Mouse (Mus musculus) thymus, adult 2 months (tissue): ENCODE measurements at regions not wholly inside any gene's neighbourhood (a gene's known extent, or its start where the extent isn't known, plus 50 kb on each side); places are given as distances from the start of the nearest gene placed in this dataset.

ENCODE experiments used
- CTCF ChIP-seq: fragments of 200-500 bp; IDR thresholded peaks from 2 replicates; pipeline ENCODE4 v1.5.1; 2012; ENCODE audit warnings: mild to moderate bottlenecking, control low read depth, low read length, moderate library complexity, borderline replicate concordance; ENCODE audit not compliant: control insufficient read depth, poor library complexity, insufficient read depth; ENCODE audit errors: extremely low read depth
- POLR2A ChIP-seq: fragments of 200-500 bp; IDR thresholded peaks from 2 replicates; pipeline ENCODE4 v1.6.1; 2012; ENCODE audit warnings: mild to moderate bottlenecking, low read length, control low read depth, moderate library complexity; ENCODE audit not compliant: control insufficient read depth, poor library complexity, insufficient read depth; ENCODE audit errors: extremely low read depth

GRCm38 (mm10) chr10:111795756-111796155 is 176.7 kb upstream of the Krr1 start:
- TF ChIP-seq CTCF, result no peak
- no peak for TF ChIP-seq POLR2A
